Mouse (Mus musculus) cerebellum, adult 2 months (tissue): ENCODE measurements around the gene Pappa.

Source experiments
- CTCF ChIP-seq: fragments of 200-500 bp; IDR thresholded peaks from 2 replicates; pipeline ENCODE4 v1.5.1; 2011; ENCODE audit warnings: low read depth, mild to moderate bottlenecking, control low read depth, low read length, moderate library complexity, borderline replicate concordance; ENCODE audit not compliant: insufficient read depth
- POLR2A ChIP-seq: fragments of 200-500 bp; IDR thresholded peaks from 2 replicates; pipeline ENCODE4 v1.6.1; 2011; ENCODE audit warnings: low read length, control low read depth, borderline replicate concordance; ENCODE audit not compliant: insufficient read depth

- TF ChIP-seq CTCF (no peak), POLR2A (no peak)
These were observed 114.6 kb downstream of the Pappa start for GRCm38 (mm10) chr4:65238540-65238998.
